Mouse (Mus musculus) intestine, embryonic 16.5 days (tissue): Measurements from ENCODE around the gene Oxsm. TPM values are rescaled to one million over a fixed set of nuclear protein-coding genes. Genes with fewer than 3 reads are reported as not detected.
A peak's percentile ranks its signal among the peaks of the same experiment; 100 is the strongest.

Experiments used
- ATAC-seq: fragments of 200-750 bp; cut with Nextera tagmentation; 2 replicates; pipeline ENCODE4 v1.8.0; 2017; ENCODE audit warnings: moderate TSS enrichment, moderate library complexity
- H3K27ac ChIP-seq: fragments of 300-500 bp; sonication (generic); 2 replicates; pipeline ENCODE4 v1.5.1; 2014; ENCODE audit warnings: mild to moderate bottlenecking, low read length
- H3K27me3 ChIP-seq: fragments of 300-500 bp; sonication (generic); replicated peaks from 2 replicates; pipeline ENCODE4 v1.6.1; 2014; ENCODE audit warnings: low read length, control low read depth, mixed read lengths; ENCODE audit not compliant: control insufficient read depth, insufficient read depth
- H3K36me3 ChIP-seq: fragments of 300-500 bp; sonication (generic); 2 replicates; pipeline ENCODE4 v1.6.1; 2014; ENCODE audit warnings: low read length, control low read depth; ENCODE audit not compliant: control insufficient read depth, insufficient read depth
- H3K4me1 ChIP-seq: fragments of 300-500 bp; sonication (generic); 2 replicates; pipeline ENCODE4 v1.6.1; 2014; ENCODE audit warnings: low read length, control low read depth, mixed read lengths; ENCODE audit not compliant: control insufficient read depth, insufficient read depth
- H3K4me2 ChIP-seq: fragments of 300-500 bp; sonication (generic); 2 replicates; pipeline ENCODE4 v1.6.1; 2014; ENCODE audit warnings: low read depth, low read length, control low read depth
- H3K4me3 ChIP-seq: fragments of 300-500 bp; sonication (generic); 2 replicates; pipeline ENCODE4 v1.5.1; 2014; ENCODE audit warnings: mild to moderate bottlenecking, low read length
- H3K9ac ChIP-seq: fragments of 300-500 bp; sonication (generic); 2 replicates; pipeline ENCODE4 v1.6.1; 2014; ENCODE audit warnings: low read depth, low read length
- H3K9me3 ChIP-seq: fragments of 300-500 bp; sonication (generic); 2 replicates; pipeline ENCODE4 v1.6.1; 2016; ENCODE audit warnings: low read length, control low read depth; ENCODE audit not compliant: control insufficient read depth
- WGBS: fragments of 180-500 bp; shearing (Covaris S2); extraction: QIAGEN DNeasy Blood & Tissue Kit; methylation state at CpG from one replicate; pipeline ENCODE4 v1.1.7; 2014; 5-methylcytosine and 5-hydroxymethylcytosine counted together
- polyA plus RNA-seq: library from polyadenylated mRNA; unstranded; fragments of >200 nt; fragmentation: Nextera tagmentation; extraction: Ambion mirVana; gene quantifications from 2 replicates; pipeline ENCODE4 v1.2.1, GENCODE M21; 2015

The Oxsm gene
- polyA plus RNA-seq, result 3.7 and 4.7 TPM in 2 replicates

GRCm38 (mm10) chr14:16249171-16249874 lies at the start of gene Oxsm, which contains the start of gene Ngly1:
Gene Oxsm (minus strand): TSS chr14:16249808.
Gene Ngly1 (plus strand): TSS chr14:16249280.
- ATAC-seq, result peak; percentile 99
- Histone ChIP-seq H3K27me3 (no peaks in the 10 kb centered on the region), H3K9me3 (no peaks in the 10 kb centered on the region), H3K27ac (peak within 1 kb of the TSS; percentile 87), H3K4me1 (peaks cover 2% of the 10 kb centered on the region; the same call in 1 of the 2 replicates), H3K4me2 (peak within 1 kb of the TSS; percentile 76), H3K36me3 (no peaks in the 10 kb centered on the region), H3K4me3 (peak within 1 kb of the TSS; percentile 82), H3K9ac (peak within 1 kb of the TSS; percentile 98)
- under 1% methylated on average over 62 of the region's 65 CpGs for WGBS

GRCm38 (mm10) chr14:16296816-16297468 lies 47.3 kb upstream of the Oxsm start:
- no peaks in the 10 kb centered on the region for H3K27me3 ChIP-seq
- H3K4me3 ChIP-seq, result no peak overlapping the region
- WGBS, result 59% methylated on average over 2 of the region's 2 CpGs
- no peaks in the 10 kb centered on the region for H3K9me3 ChIP-seq
- H3K4me1 ChIP-seq, result no peaks in the 10 kb centered on the region
- ATAC-seq, result no peak
- H3K9ac ChIP-seq, result no peak overlapping the region
- H3K27ac ChIP-seq, result no peak overlapping the region
- H3K4me2 ChIP-seq, result no peak overlapping the region
- no peaks in the 10 kb centered on the region for H3K36me3 ChIP-seq

- H3K36me3 ChIP-seq, result no peaks in the 10 kb centered on the region
- no peaks in the 10 kb centered on the region for H3K9me3 ChIP-seq
- no peak overlapping the region for H3K27ac ChIP-seq
- no peak overlapping the region for H3K9ac ChIP-seq
- ATAC-seq, result no peak
- WGBS, result 88% methylated on average over 1 of the region's 1 CpGs
- no peak overlapping the region for H3K4me2 ChIP-seq
- H3K4me3 ChIP-seq, result no peak overlapping the region
- H3K27me3 ChIP-seq, result no peaks in the 10 kb centered on the region
- H3K4me1 ChIP-seq, result no peaks in the 10 kb centered on the region
Measured at GRCm38 (mm10) chr14:16293921-16294320, 44.3 kb upstream of the Oxsm start.

GRCm38 (mm10) chr14:16293015-16293414 lies 43.4 kb upstream of the Oxsm start:
- Histone ChIP-seq H3K36me3 (no peaks in the 10 kb centered on the region), H3K27me3 (no peaks in the 10 kb centered on the region), H3K4me3 (no peak overlapping the region), H3K4me1 (no peaks in the 10 kb centered on the region), H3K4me2 (no peak overlapping the region), H3K27ac (no peak overlapping the region), H3K9ac (no peak overlapping the region), H3K9me3 (no peaks in the 10 kb centered on the region)
- ATAC-seq, result no peak

GRCm38 (mm10) chr14:16292371-16292770 lies 42.8 kb upstream of the Oxsm start:
- no peak for ATAC-seq
- no peak overlapping the region for H3K27ac ChIP-seq
- no peaks in the 10 kb centered on the region for H3K36me3 ChIP-seq
- H3K9ac ChIP-seq, result no peak overlapping the region
- no peak overlapping the region for H3K4me3 ChIP-seq
- no peaks in the 10 kb centered on the region for H3K27me3 ChIP-seq
- H3K4me1 ChIP-seq, result no peaks in the 10 kb centered on the region
- 48% methylated on average over 1 of the region's 1 CpGs for WGBS
- no peaks in the 10 kb centered on the region for H3K9me3 ChIP-seq
- H3K4me2 ChIP-seq, result no peak overlapping the region

- Histone ChIP-seq H3K4me1 (no peaks in the 10 kb centered on the region), H3K27ac (no peak overlapping the region), H3K9ac (no peak overlapping the region), H3K4me3 (no peak overlapping the region), H3K9me3 (no peaks in the 10 kb centered on the region), H3K36me3 (peaks cover 3% of the 10 kb centered on the region; the same call in 1 of the 2 replicates), H3K27me3 (no peaks in the 10 kb centered on the region), H3K4me2 (no peak overlapping the region)
- ATAC-seq, result no peak
- 89% methylated on average over 4 of the region's 4 CpGs for WGBS
Measured at GRCm38 (mm10) chr14:16283966-16284365, 34.4 kb upstream of the Oxsm start.

GRCm38 (mm10) chr14:16279196-16279595 lies 29.6 kb upstream of the Oxsm start:
- Histone ChIP-seq H3K9ac (no peak overlapping the region), H3K36me3 (peaks cover 3% of the 10 kb centered on the region; the same call in 1 of the 2 replicates), H3K27ac (no peak overlapping the region), H3K4me2 (no peak overlapping the region), H3K9me3 (no peaks in the 10 kb centered on the region), H3K4me1 (no peaks in the 10 kb centered on the region), H3K4me3 (no peak overlapping the region), H3K27me3 (no peaks in the 10 kb centered on the region)
- WGBS, result 72% methylated on average over 4 of the region's 4 CpGs
- ATAC-seq, result no peak

GRCm38 (mm10) chr14:16273677-16274076 lies 24.1 kb upstream of the Oxsm start:
- no peaks in the 10 kb centered on the region for H3K36me3 ChIP-seq
- H3K9me3 ChIP-seq, result no peaks in the 10 kb centered on the region
- H3K4me2 ChIP-seq, result no peak overlapping the region
- H3K27me3 ChIP-seq, result no peaks in the 10 kb centered on the region
- no peak overlapping the region for H3K27ac ChIP-seq
- no peak for ATAC-seq
- H3K4me3 ChIP-seq, result no peak overlapping the region
- H3K9ac ChIP-seq, result no peak overlapping the region
- WGBS, result 96% methylated on average over 3 of the region's 3 CpGs
- no peaks in the 10 kb centered on the region for H3K4me1 ChIP-seq

- H3K4me3 ChIP-seq, result no peak overlapping the region
- H3K36me3 ChIP-seq, result no peaks in the 10 kb centered on the region
- H3K27me3 ChIP-seq, result no peaks in the 10 kb centered on the region
- 96% methylated on average over 2 of the region's 2 CpGs for WGBS
- no peak overlapping the region for H3K27ac ChIP-seq
- no peak overlapping the region for H3K4me2 ChIP-seq
- no peaks in the 10 kb centered on the region for H3K4me1 ChIP-seq
- no peak overlapping the region for H3K9ac ChIP-seq
- H3K9me3 ChIP-seq, result no peaks in the 10 kb centered on the region
- ATAC-seq, result no peak
Measured at GRCm38 (mm10) chr14:16269776-16270175, 20.2 kb upstream of the Oxsm start.
